Mouse (Mus musculus): ENCODE measurements around the gene Vmn1r127.
"Not testable (repeated sequence)": the region's sequence is repeated elsewhere in the genome, so short reads cannot be mapped to it uniquely, and the experiment has no call there.

GRCm38 (mm10) chr7:21301367-21301766 lies 18.3 kb downstream of the Vmn1r127 start, which contains the start of gene Vmn1r126:
- not testable (repeated sequence) for TF ChIP-seq CTCF (IDR thresholded peaks at IDR 0.05; ENCODE audit: extremely low read depth, insufficient read depth, insufficient read length, insufficient replicate concordance); POLR2A (IDR thresholded peaks at IDR 0.05; ENCODE audit: low read depth, low read length)

Data from spleen, adult 2 months (tissue).